Mouse (Mus musculus): ENCODE results near the gene Zfp119b. TPM values are rescaled to one million over a fixed set of nuclear protein-coding genes. Genes with fewer than 3 reads are reported as not detected.
A peak's percentile ranks its signal among the peaks of the same experiment; 100 is the strongest.
"Not testable (repeated sequence)": the region's sequence is repeated elsewhere in the genome, so short reads cannot be mapped to it uniquely, and the experiment has no call there.

The Zfp119b gene
- polyA plus RNA-seq, 1 experiment from 2014 or later: 6.2 TPM

DNA sequence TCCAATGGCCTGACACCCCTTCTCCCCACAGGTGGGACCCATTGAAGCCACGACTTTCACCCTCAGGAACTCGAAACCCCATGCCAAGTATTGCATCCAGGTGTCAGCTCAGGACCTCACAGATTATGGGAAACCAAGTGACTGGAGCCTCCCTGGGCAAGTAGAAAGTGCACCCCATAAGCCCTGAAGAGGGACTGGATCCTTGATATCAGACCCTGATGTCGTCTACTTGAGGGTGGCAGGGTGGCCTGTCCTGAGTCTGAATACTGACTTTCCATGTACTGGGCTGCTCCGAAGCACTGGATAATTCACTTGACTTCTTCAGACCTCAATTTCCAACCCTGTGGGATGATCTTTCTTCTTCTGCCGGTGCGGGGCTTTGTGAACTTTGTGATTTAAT lies 7.3 kb upstream of the Zfp119b start:
- Histone ChIP-seq H3K4me3 (peak overlapping the region; percentile 45), H3K27ac (no peak overlapping the region), H3K27me3 (peaks cover 11% of the 10 kb centered on the region), H3K36me3 (no peaks in the 10 kb centered on the region), H3K4me1 (peaks cover 18% of the 10 kb centered on the region), H3K9ac (peak overlapping the region; percentile 47; the same call in 1 of the 2 replicates), H3K9me3 (no peaks in the 10 kb centered on the region), H3K4me2 (replicated peaks) (peak overlapping the region; percentile 61)
- ATAC-seq (ENCODE audit: insufficient number of reproducible peaks, insufficient read depth, low FRiP score, low TSS enrichment): no peak
- 34% methylated on average over 6 of the region's 6 CpGs for WGBS

DNA sequence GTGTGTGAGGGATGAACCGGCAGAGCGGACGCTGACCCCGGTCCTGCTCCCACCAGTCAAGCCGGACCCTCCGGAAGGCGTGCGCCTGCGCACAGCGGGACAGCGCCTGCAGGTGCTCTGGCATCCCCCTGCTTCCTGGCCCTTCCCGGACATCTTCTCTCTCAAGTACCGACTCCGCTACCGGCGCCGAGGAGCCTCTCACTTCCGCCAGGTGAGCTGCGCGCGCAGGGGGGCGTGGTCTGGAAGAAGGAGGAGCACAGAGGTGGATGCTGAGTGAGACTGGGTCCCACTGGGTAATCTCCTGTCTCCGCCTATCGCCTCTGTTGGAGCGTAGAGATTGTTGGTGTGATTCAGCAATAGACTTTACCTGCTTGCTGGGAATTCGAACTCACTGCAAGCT lies 6.8 kb upstream of the Zfp119b start:
- Histone ChIP-seq H3K27ac (no peak overlapping the region), H3K4me3 (peak overlapping the region; percentile 45), H3K4me1 (peaks cover 18% of the 10 kb centered on the region), H3K27me3 (peaks cover 11% of the 10 kb centered on the region), H3K9ac (peak overlapping the region; percentile 47; the same call in 1 of the 2 replicates), H3K4me2 (replicated peaks) (peak overlapping the region; percentile 61), H3K36me3 (no peaks in the 10 kb centered on the region), H3K9me3 (no peaks in the 10 kb centered on the region)
- WGBS: under 1% methylated on average over 26 of the region's 26 CpGs
- no peak for ATAC-seq (ENCODE audit: insufficient number of reproducible peaks, insufficient read depth, low FRiP score, low TSS enrichment)

DNA sequence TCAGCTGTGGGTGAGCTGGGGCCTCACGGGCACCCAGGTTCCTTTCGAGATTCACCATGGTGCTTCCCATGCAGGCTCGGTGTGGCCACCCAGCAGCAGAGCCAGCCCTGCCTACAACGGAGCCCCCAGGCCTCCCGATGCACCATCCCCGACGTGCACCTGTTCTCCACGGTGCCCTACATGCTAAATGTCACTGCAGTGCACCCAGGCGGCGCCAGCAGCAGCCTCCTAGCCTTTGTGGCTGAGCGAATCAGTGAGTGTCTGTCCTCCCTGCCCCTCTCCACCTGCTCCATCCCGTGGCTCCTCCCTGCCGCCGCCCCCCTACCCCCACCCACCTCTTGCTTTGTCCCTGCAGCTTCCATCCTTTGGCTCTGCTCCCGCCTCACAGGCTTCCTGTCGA lies 4.9 kb upstream of the Zfp119b start:
- no peaks in the 10 kb centered on the region for H3K36me3 ChIP-seq
- no peak overlapping the region for H3K4me2 ChIP-seq (replicated peaks)
- peaks cover 11% of the 10 kb centered on the region for H3K27me3 ChIP-seq
- no peak overlapping the region for H3K4me3 ChIP-seq
- no peak overlapping the region for H3K9ac ChIP-seq
- 36% methylated on average over 16 of the region's 16 CpGs for WGBS
- no peak for ATAC-seq (ENCODE audit: insufficient number of reproducible peaks, insufficient read depth, low FRiP score, low TSS enrichment)
- no peak overlapping the region for H3K27ac ChIP-seq
- no peaks in the 10 kb centered on the region for H3K9me3 ChIP-seq
- H3K4me1 ChIP-seq: peaks cover 13% of the 10 kb centered on the region

DNA sequence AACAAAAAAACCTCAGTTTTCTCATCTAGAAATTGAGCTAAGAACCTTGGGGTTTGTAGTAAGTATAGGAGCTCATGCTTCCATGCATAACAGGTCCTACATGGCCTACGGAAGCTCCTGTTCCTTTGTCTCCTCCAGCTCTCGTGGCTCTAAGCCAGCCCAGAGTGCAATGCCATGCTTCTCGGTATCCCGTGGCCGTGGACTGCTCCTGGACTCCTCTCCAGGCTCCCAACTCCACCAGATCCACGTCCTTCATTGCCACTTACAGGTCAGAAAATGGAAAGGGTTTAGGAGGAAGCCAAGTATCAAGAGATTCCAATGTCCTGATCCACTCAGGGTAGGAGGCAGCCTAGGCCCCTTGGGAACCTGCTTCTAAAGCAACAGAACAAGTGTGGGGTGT lies 4.5 kb upstream of the Zfp119b start:
- peaks cover 11% of the 10 kb centered on the region for H3K27me3 ChIP-seq
- 78% methylated on average over 6 of the region's 6 CpGs for WGBS
- H3K36me3 ChIP-seq: no peaks in the 10 kb centered on the region
- H3K9me3 ChIP-seq: no peaks in the 10 kb centered on the region
- H3K4me2 ChIP-seq (replicated peaks): no peak overlapping the region
- H3K4me1 ChIP-seq: peaks cover 13% of the 10 kb centered on the region
- no peak overlapping the region for H3K9ac ChIP-seq
- no peak overlapping the region for H3K4me3 ChIP-seq
- H3K27ac ChIP-seq: no peak overlapping the region
- no peak for ATAC-seq (ENCODE audit: insufficient number of reproducible peaks, insufficient read depth, low FRiP score, low TSS enrichment)

DNA sequence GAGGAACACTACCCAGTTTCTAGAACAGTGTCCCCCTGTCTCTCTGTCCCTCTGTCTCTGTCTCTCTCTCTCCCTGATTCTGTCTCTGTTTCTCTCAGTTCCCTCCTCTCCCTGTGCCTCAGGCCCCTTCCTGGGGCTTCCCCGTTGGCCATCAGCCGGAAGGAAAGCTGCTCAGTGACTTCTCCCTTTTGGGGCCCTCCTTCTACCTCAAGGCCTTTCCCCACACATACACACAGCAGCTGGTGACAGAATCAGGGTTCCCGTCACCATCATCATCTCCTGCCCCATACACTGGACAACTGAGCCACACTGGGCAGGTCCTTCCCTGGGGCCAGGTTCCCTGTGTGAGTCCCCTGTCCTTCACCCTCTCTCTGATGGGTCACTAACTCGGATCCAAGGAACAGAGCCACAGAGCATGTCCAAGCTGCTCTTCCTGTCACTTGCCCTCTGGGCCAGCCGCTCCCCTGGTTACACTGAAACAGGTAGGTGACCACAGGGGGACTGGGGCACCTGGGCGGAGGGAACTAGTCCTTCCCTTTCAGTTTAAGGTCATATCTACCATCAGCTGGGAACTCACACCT lies 3.2 kb upstream of the Zfp119b start, which contains the start of gene Ebi3:
Gene Ebi3, plus strand, starts transcription at position 194 of the 581 bp plus-strand sequence.
- no peak within 1 kb of the TSS for H3K27ac ChIP-seq
- peaks cover 9% of the 10 kb centered on the region for H3K4me1 ChIP-seq
- no peaks in the 10 kb centered on the region for H3K9me3 ChIP-seq
- no peak within 1 kb of the TSS for H3K4me2 ChIP-seq (replicated peaks)
- WGBS: 55% methylated on average over 6 of the region's 6 CpGs
- H3K9ac ChIP-seq: no peak within 1 kb of the TSS
- H3K36me3 ChIP-seq: no peaks in the 10 kb centered on the region
- no peak for ATAC-seq (ENCODE audit: insufficient number of reproducible peaks, insufficient read depth, low FRiP score, low TSS enrichment)
- peaks cover 11% of the 10 kb centered on the region for H3K27me3 ChIP-seq
- H3K4me3 ChIP-seq: no peak within 1 kb of the TSS

DNA sequence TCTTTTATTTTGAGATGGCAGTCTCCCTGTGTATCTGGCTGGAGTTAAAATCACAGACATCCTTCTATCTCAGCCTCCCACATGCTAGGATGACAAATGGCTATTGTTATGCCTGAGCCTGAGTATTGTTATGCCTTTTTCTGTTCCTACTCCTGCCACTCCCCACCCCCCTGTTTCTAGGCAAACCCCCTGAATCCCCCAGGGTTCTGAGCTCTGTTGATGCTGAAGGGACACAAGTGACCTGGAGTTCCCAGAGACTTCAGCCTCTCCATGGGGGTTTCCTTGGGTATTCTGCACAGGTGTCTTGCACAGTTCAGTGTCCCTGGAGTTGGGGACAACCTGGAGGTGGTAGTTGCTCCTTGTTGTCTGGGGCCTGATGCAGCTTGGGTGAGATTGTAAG lies 2.7 kb upstream of the Zfp119b start:
- Histone ChIP-seq H3K27me3 (peaks cover 11% of the 10 kb centered on the region), H3K9ac (no peak overlapping the region), H3K4me1 (peaks cover 5% of the 10 kb centered on the region), H3K4me3 (no peak overlapping the region), H3K36me3 (no peaks in the 10 kb centered on the region), H3K4me2 (replicated peaks) (no peak overlapping the region), H3K27ac (no peak overlapping the region), H3K9me3 (no peaks in the 10 kb centered on the region)
- ATAC-seq (ENCODE audit: insufficient number of reproducible peaks, insufficient read depth, low FRiP score, low TSS enrichment): no peak

DNA sequence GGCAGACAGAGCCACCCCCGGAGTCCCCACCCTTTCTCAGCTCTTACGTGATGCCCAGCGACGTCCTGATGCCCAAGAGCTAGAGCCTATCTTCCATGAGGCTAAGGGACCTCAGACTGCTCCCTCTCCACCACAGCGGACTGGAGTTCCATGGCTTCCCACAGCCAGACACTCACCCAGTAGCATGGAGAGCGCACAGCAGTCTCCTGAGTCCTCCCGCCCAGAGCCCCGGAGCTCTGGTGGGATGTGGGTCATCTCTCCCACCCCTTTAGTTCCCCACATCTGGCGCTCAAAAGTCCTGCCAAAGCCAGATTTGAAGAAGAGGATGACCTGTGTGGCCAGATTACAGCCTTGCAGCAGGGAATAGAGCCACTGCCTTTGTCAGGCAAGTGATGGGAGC lies 1.3 kb upstream of the Zfp119b start:
- no peak overlapping the region for H3K4me2 ChIP-seq (replicated peaks)
- H3K9ac ChIP-seq: no peak overlapping the region
- no peak overlapping the region for H3K27ac ChIP-seq
- no peaks in the 10 kb centered on the region for H3K36me3 ChIP-seq
- H3K4me1 ChIP-seq: no peaks in the 10 kb centered on the region
- no peaks in the 10 kb centered on the region for H3K9me3 ChIP-seq
- no peak for ATAC-seq (ENCODE audit: insufficient number of reproducible peaks, insufficient read depth, low FRiP score, low TSS enrichment)
- 76% methylated on average over 9 of the region's 9 CpGs for WGBS
- H3K4me3 ChIP-seq: no peak overlapping the region
- peaks cover 11% of the 10 kb centered on the region for H3K27me3 ChIP-seq

DNA sequence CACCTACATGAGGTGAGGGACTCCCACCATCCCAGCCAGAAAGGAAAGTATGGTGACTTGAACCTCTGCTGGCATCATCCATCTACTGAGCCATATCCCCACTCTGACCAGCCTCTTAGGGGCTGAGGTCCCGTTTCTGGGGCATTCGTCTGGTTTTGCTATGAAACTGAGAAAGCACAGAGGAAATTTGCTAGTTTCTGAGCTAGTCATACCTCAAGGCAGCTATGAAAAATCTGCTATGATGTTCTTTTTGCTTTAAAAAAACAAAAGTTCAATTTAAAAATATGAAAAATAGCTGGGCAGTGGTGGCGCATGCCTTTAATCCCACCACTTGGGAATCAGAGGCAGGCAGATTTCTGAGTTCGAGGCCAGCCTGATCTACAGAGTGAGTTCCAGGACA lies 653 bp downstream of the Zfp119b start:
- H3K4me1 ChIP-seq: no peaks in the 10 kb centered on the region
- 85% methylated on average over 4 of the region's 4 CpGs for WGBS

DNA sequence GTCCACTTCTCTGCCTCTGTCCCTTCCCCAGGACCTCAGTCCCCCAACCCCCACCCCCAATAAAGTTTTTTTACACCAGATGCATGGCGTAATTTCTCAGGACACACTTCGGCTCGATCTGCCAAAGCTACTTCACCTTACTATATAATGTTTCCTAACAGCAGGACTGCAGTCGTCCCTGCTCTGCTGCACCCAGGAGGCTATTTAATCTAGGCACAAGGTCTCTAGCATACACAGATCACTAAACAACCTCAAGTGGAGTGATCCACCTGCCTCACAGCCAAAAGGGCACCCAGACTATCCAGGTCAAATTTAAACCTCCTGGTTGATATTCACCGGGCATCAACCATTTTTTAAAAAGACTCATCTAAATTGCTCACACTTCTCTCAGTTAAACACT lies 3.6 kb downstream of the Zfp119b start:
- ATAC-seq (ENCODE audit: insufficient number of reproducible peaks, insufficient read depth, low FRiP score, low TSS enrichment): no peak
- peak overlapping the region; percentile 90 for H3K27ac ChIP-seq
- no peaks in the 10 kb centered on the region for H3K36me3 ChIP-seq
- peak overlapping the region; percentile 52 for H3K4me3 ChIP-seq
- H3K9ac ChIP-seq: peak overlapping the region; percentile 60
- H3K4me1 ChIP-seq: no peaks in the 10 kb centered on the region
- no peaks in the 10 kb centered on the region for H3K9me3 ChIP-seq
- H3K4me2 ChIP-seq (replicated peaks): peak overlapping the region; percentile 78
- WGBS: 34% methylated on average over 5 of the region's 5 CpGs
- H3K27me3 ChIP-seq: no peaks in the 10 kb centered on the region

More for the DNA sequence above, 653 bp downstream of the Zfp119b start:
- Histone ChIP-seq H3K9ac (no peak overlapping the region), H3K36me3 (no peaks in the 10 kb centered on the region), H3K9me3 (no peaks in the 10 kb centered on the region), H3K4me3 (no peak overlapping the region), H3K27ac (no peak overlapping the region), H3K27me3 (no peaks in the 10 kb centered on the region), H3K4me2 (replicated peaks) (no peak overlapping the region)
- ATAC-seq (ENCODE audit: insufficient number of reproducible peaks, insufficient read depth, low FRiP score, low TSS enrichment): no peak

DNA sequence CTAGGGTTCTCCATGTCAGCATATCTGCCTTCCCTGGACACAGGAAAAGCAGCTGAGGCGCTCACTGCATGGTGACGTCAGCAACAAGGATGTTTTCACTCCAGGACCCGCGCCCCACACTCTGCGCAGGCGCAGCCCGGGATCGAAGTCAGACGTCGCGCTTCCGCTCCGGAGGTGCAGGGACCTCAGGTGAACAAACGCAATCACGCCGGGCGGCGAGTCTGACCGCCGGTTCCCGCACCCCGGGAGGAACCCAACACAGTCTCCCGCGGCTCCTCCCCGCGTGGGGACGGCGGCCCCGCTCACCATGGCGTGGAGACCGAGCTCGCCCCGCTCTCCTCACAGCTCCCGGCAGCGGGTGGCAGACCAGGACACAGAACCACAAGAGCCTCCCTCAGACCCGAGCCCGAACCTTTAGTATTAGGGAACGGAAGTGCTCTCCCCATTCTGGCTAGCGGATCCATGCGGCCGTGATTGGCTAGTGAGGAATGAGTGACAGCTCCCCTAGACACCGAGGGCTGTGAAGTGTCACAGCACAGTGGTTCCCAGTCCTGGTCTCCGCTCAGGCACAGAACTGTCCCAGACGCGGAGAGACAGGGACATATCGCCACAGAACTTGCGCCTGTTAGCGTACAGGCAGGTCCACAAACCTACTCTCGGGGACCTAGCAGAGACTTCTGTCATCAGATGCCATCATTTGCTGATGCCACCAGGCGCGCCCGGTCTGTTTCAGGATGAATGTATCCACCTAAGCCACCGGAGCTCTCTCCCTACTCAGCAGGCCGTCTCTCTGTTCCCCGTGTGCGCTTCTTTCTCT lies 4.2 kb downstream of the Zfp119b start:
- Histone ChIP-seq H3K4me3 (peak overlapping the region; percentile 52), H3K9ac (peak overlapping the region; percentile 60), H3K27ac (peak overlapping the region; percentile 90), H3K4me2 (replicated peaks) (peak overlapping the region; percentile 78)
- H3K36me3 ChIP-seq, H3K9me3 ChIP-seq, H3K27me3 ChIP-seq, H3K4me1 ChIP-seq: not testable (repeated sequence)
- peak; percentile 96 for ATAC-seq (ENCODE audit: insufficient number of reproducible peaks, insufficient read depth, low FRiP score, low TSS enrichment)
- under 1% methylated on average over 56 of the region's 56 CpGs for WGBS

DNA sequence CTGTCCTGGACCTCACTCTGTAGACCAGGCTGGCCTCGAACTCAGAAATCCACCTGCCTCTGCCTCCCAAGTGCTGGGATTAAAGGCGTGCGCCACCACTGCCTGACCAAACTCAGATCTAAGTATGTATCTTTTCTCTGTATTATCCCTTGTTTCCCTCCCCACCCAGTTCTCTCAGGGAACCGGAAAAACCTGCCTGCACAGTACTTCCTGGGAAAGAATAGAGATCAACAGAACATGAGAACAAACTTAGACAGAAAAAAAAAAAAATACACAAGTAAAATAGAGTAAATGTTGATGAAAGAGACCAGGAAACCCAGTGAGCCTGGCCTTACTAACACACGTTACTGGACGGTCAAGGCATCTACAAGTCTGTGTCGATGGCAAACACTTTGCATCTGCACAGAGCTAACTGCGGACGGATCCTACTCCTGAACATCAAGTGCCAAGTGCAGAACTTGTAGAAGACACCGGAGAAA lies 4.9 kb downstream of the Zfp119b start:
- not testable (repeated sequence) for H3K36me3 ChIP-seq; H3K4me1 ChIP-seq; H3K9ac ChIP-seq; ATAC-seq (ENCODE audit: insufficient number of reproducible peaks, insufficient read depth, low FRiP score, low TSS enrichment); H3K9me3 ChIP-seq; H3K27me3 ChIP-seq
- H3K4me3 ChIP-seq: peak overlapping the region; percentile 52
- H3K4me2 ChIP-seq (replicated peaks): peak overlapping the region; percentile 78
- peak overlapping the region; percentile 90; the same call in 1 of the 2 replicates for H3K27ac ChIP-seq
- WGBS: 32% methylated on average over 10 of the region's 10 CpGs

DNA sequence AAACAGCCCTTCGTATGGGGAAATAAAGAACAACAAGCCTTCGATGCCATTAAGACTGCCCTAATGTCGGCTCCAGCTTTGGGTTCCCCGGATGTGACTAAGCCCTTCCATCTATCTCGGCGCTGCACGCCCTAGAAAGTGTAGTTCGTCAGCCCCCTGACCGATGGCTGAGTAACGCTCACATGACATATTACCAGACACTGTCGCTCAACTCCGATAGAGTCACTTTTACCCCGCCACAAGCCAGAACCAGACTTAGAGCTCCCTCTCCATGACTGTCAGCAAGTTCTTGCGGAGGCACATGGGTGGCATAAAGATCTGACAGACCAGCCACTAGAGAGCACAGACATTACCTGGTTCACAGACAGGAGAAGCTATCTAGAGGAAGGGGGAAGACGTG lies 16.1 kb downstream of the Zfp119b start:
- 0 out of 2 replicates have a peak overlapping the region, but pooled peaks have one; percentile 55 for H3K4me3 ChIP-seq

More for the DNA sequence above, 16.1 kb downstream of the Zfp119b start:
- no peak overlapping the region for H3K4me2 ChIP-seq (replicated peaks)
- 89% methylated on average over 15 of the region's 15 CpGs for WGBS
- peaks cover 16% of the 10 kb centered on the region; the same call in 1 of the 2 replicates for H3K9me3 ChIP-seq
- no peaks in the 10 kb centered on the region for H3K27me3 ChIP-seq
- no peaks in the 10 kb centered on the region for H3K4me1 ChIP-seq
- no peak overlapping the region for H3K9ac ChIP-seq
- H3K36me3 ChIP-seq: no peaks in the 10 kb centered on the region
- H3K27ac ChIP-seq: no peak overlapping the region
- ATAC-seq (ENCODE audit: insufficient number of reproducible peaks, insufficient read depth, low FRiP score, low TSS enrichment): no peak
